Mouse (Mus musculus) adrenal gland, postnatal 4 days (tissue): ENCODE data around the gene H2afy. TPM values are rescaled to one million over a fixed set of nuclear protein-coding genes. Genes with fewer than 3 reads are reported as not detected.
"Not testable (repeated sequence)": the region's sequence is repeated elsewhere in the genome, so short reads cannot be mapped to it uniquely, and the experiment has no call there.

ENCODE experiments used
- DNase-seq, 2 experiments: peaks; one replicate each; pipeline ENCODE4 v3.0.0; 2021 to 2022; ENCODE audit warnings: low spot score in 2 of 2, mixed read lengths in 2 of 2
- total RNA-seq, 2 experiments: library from RNA; stranded (reverse); gene quantifications; 2 replicates each; pipeline ENCODE4 v1.2.3; 2021

Gene H2afy
- total RNA-seq, 2 experiments from 2014 or later = 164 to 176 TPM

- no peak for DNase-seq
Measured at GRCm38 (mm10) chr13:56079616-56080015, 56.5 kb downstream of the H2afy start.

DNA sequence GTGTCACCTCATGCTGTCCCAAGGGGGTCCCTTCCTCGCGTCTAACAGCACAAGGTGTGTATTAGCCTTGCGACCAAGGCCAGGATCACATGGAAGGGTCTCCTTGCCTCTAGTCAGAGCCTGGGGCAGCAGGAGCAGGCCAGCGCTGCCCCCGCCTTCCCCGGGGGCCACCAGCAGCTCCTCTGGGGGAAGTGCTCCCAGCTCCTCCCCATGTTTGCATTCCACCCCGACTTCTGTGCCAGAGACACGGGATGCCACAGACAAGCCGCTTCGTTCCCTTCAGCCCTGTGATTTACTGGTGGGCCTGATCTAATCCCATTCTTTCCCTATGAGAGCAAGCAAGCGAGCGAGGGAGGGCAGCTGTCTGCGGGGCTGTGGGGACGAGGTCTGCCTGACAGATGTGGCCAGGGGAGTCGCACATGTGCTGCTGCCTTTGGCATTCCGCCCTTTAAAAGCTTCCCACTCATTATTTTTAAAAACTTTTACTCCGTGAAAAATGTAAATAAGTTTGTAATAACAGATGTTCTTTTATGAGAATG, 57.4 kb downstream of the H2afy start:
- no peak for DNase-seq

GRCm38 (mm10) chr13:56075930-56076329, 60.2 kb downstream of the H2afy start:
- DNase-seq = no peak

- DNase-seq = no peak
Measured at GRCm38 (mm10) chr13:56073186-56073585, 63.0 kb downstream of the H2afy start.

GRCm38 (mm10) chr13:56072268-56072607, 63.9 kb downstream of the H2afy start:
- no peak for DNase-seq

DNA sequence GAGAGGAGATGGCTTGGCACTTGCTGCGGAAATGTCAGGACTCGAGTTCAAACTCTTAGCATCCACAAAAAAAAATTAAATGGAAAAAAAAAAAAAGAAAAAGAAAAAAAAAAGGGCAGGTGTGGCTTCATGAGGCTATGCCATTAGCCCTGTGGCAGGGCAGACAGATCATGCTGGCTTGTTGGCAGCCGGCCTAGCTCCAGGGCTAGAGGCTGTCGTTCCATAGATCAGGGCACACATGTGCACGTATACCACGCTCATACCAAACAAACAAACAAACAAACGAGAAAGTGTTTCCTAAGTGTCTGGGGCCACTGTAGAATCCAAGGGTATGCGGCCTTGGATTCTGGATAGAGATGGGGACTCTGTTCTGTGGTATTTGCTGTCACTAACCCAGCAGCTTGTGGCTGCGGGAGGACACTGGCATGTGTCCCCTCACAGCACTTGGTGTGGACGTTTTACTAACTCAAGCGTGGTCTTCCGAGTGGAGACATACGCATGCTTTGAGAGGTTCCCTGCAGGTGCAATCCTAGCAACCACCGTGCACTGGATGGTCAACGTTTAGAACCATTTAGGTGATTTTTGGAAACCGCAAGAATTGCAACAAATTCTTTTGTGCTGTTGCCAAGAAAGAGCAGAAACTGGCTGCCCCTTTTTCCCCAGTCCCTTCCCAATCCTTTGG, 64.4 kb downstream of the H2afy start:
- no peak for DNase-seq

DNA sequence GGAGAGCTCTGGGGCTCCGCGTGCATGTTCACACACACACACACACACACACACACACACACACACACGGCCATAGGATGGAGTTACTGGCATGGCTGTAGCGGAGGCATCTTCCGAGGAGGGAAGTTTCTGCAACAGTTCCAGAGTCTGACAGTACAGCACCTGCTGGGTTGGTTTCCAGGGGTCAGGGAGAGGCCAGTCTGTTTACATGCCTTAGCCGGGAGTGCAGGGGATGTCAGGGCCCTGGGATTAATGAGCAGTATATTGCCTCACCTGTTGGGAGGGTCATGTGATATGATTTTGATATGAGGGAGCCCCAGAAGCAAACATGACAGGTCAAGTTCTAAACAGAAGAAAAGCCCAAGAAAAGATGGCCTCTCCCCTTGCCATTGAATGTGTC, 66.5 kb downstream of the H2afy start:
- DNase-seq = no peak

DNA sequence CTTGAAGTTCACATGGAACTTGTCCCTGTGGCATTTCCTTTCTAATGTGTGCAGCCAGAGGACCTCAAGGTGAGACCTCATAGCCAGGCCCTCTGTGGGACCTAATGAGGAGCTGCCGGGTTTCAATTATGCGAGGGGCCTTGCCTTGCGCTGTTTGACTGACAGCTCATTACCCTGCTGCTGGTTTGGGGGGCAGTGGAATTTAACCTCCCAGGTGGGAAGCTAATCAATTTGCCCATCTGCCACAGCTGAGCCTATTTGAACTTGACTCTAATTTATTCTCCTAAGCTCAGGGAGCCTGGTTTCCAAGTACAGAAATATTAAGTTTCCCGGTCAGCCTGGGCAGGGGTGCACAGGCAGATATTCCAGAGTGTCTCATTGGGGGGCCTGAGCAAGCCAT, 67.6 kb downstream of the H2afy start:
- no peak for DNase-seq

GRCm38 (mm10) chr13:56066904-56067303, 69.3 kb downstream of the H2afy start:
- no peak for DNase-seq

- no peak for DNase-seq
Measured at GRCm38 (mm10) chr13:56066152-56066551, 70.0 kb downstream of the H2afy start.

GRCm38 (mm10) chr13:56057761-56058160, 78.4 kb downstream of the H2afy start:
- DNase-seq = no peak

- DNase-seq = no peak
Measured at GRCm38 (mm10) chr13:56055720-56056119, 80.4 kb downstream of the H2afy start.

DNA sequence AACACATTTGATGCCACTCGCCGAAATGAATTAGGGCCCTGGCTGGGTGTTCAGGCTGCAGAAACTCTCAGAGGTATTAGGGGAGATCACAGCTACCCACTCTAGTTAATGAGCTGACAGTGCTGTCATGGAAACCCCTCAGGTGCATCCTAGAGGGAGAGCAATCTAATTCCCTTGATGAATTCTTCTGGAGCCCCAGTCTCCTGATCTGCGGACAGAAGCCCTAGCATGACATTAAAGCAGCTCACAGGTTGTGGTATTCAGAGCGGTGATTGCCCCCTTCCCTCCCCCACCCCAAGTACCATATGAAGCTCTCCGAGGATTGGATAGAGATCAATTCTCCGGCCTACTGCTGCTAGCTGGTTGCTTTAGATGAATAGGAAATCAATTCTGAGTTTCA, 82.1 kb downstream of the H2afy start:
- no peak for DNase-seq

DNA sequence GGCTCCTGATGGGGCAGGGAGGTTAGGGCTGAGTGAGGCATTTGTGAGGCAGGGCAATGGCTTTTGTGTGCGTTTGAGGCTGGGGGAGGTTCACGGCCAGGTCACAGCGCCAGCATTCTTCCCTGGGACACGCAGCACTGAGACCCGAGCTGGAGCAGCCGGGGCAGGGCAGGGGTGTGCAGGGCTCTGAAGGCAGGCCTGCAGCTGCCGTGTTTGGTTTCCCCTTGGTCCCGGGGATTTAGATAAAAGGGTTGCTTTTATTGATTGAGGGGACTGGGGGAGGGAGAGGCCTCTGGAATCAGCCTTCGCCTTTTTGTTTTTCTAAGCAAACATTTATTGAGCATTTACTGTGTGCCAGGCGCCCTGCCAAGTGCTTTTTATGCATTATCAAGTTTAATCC, 83.4 kb downstream of the H2afy start:
- no peak for DNase-seq

DNA sequence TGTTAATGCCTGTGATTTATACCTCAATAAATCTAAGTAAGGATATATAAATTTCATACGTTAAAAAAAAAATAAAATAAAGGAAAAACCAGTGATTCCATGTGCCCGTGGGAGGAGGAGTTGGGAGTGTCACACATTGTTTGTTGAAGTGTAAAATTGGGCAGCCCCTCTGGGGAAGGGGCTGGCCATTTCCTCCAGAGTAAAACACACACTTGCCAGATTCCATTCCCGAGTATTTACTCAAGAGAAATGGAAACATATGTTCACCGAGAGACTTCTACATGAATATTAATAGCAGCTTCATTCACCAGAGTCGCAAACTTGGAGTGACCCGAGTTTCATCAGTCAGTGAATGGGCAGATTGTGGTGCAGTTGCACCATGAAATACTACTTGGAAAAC, 85.9 kb downstream of the H2afy start:
- DNase-seq = no peak

DNA sequence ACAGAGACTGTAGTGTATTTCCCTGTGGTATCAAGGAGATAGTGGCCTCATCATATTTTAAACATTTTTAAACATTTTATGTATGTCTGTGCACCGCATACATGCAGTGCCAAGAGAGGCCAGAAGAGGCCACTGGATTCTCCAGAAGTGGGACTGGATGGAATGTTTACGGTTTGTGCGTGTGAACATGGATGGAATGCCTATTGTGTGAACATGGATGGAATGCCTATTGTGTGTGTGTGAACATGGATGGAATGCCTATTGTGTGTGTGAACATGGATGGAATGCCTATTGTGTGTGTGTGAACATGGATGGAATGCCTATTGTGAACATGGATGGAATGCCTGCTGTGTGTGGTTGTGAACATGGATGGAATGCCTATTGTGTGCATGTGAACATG, 93.9 kb downstream of the H2afy start:
- DNase-seq = no peak

DNA sequence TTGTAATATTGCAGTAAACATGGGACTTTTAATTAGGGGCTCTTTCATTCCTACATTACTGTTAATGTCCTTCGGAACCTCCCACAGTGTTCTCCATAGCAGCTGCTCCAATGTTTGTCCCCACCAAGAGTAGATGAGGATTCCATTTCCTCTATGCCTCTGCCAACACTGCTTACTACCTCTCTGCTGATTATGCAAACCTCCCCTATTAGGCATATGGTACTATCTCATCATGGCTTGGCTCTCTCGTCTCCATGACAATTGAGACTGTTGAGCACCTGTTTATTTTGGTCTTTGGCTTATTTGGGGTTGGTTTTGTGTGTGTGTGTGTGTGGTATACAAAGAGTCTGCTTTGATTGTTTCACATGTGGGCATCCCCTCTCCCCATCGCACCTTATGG, 95.5 kb downstream of the H2afy start:
- no peak for DNase-seq

- DNase-seq = no peak
Measured at GRCm38 (mm10) chr13:56039610-56040371, 96.4 kb downstream of the H2afy start.

GRCm38 (mm10) chr13:56029006-56029405, 107.2 kb downstream of the H2afy start:
- no peak for DNase-seq

- not testable (repeated sequence) for DNase-seq
Measured at GRCm38 (mm10) chr13:56027996-56028395, 108.2 kb downstream of the H2afy start.

DNA sequence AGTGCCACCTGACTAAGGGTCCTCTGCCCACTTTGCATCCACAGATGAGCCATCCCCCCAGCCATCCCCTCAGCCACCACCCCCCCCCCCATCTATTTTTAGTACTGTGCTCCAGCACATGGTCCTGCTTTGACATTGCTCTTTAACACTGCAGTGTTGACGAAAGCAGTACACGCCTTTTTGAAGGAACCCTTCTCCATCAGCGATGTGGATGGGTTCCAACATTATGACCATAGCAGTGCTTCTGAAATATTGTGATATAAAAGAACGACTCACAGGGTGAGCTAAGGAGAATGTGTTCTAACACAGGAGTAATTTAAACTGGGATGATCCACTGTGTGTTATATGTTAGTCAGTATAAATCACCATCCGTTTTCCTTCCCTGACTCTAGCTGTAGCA, 109.5 kb downstream of the H2afy start:
- DNase-seq = no peak

DNA sequence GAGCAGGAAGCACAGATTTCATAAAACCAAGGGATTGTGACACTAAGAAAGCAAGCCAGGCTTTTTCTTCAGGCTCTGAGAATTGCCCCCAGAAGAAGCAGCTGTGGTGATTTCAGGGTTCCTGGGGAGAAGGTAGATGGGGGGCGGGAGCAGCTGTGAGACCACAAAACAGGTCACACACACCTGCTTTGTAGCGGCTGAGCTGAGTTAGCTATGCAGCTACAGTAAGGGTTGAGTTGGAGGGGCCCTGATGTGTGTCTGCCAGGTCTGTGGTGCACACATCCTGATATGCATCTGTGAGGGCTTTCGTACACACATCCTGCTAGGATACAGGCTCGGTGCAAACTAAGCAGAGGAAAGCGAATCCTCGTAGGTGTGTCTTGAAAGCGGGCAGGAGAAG, 110.1 kb downstream of the H2afy start:
- no peak for DNase-seq

GRCm38 (mm10) chr13:56025027-56025410, 111.1 kb downstream of the H2afy start:
- DNase-seq = no peak
